Mouse (Mus musculus): ENCODE results near the gene St8sia1.
"Not testable (repeated sequence)": the region's sequence is repeated elsewhere in the genome, so short reads cannot be mapped to it uniquely, and the experiment has no call there.

Gene St8sia1

GRCm38 (mm10) chr6:142964076-142964530 is at the start of gene St8sia1:
TSS of gene St8sia1 (minus strand) at chr6:142964452.
- DNase-seq (ENCODE audit: low read depth, low spot score) = no peak

DNA sequence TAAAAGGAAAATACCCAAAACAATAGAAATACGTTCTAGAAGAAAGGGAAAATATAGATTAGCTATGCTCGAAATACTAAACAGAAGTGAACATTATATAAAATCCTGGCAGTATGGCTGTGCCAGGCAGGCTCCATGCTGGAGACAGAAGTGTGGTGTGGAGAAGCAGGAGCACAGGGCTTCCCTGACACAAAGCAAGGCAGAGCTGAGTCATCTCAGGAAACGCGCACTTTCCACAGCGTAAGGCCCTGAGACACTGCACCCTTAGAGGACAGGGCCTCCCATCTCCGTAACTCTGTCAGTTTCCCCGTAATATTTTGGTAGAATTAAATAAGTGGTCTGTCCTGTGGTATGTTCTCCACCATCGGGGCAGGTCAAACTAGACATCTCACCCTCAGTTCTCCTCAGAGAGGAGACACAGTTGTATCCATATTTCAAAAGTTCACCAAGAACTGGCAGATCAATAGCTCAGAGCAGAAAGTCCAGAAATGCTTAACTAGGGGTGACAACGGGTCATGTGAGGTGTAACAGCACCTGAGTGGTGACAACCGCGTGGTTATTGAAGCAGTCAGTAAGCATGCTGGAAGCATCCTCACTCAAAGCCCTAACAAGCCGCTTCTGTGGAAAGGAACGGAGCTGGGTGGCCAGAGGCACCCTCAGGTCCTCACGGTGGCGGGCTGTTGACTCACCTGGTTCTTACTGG is 48.4 kb upstream of the St8sia1 start:
- no peak for DNase-seq (ENCODE audit: low read depth, low spot score)

GRCm38 (mm10) chr6:143008865-143009264 is 44.6 kb upstream of the St8sia1 start:
- DNase-seq (ENCODE audit: low read depth, low spot score) = no peak

GRCm38 (mm10) chr6:143005209-143005608 is 41.0 kb upstream of the St8sia1 start:
- not testable (repeated sequence) for DNase-seq (ENCODE audit: low read depth, low spot score)

- DNase-seq (ENCODE audit: low read depth, low spot score) = no peak
Measured at GRCm38 (mm10) chr6:143004801-143005200, 40.5 kb upstream of the St8sia1 start.

DNA sequence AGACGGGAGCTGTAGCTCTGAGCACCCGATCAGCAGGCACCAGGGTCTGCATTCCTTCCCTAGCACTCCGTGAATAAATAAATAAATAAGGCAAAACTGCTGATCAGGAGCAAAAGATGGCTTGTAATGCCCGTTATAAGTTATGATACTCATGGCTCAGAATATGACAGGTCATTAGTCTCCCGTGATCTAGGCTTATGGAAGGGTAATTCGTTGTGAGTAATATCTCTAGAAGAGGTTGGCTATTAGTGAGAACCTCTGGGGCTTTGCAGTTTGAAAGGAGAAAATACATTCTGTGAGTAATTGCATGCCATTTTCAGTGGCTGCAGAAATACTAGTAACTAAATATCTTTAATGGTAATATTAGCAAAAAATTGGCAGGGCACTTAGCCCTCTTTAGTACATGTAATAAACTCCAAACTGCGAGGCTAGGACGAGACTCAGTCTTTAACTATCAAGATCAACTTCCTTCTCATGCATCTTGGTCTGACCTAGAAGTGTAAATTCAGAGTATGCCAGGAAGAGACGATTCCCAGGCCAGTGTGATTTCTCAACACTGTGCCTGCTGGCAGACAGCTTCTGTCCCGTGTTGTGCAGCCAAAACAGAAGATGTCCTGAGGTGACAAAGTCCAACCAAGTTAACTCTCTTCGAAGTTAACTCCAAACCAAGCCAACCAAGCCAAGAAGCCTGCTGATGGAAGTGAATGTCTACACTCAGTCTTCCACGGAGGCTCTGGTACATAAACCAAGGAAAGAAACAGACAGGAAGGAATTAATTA is 34.2 kb upstream of the St8sia1 start:
- DNase-seq (ENCODE audit: low read depth, low spot score) = no peak

DNA sequence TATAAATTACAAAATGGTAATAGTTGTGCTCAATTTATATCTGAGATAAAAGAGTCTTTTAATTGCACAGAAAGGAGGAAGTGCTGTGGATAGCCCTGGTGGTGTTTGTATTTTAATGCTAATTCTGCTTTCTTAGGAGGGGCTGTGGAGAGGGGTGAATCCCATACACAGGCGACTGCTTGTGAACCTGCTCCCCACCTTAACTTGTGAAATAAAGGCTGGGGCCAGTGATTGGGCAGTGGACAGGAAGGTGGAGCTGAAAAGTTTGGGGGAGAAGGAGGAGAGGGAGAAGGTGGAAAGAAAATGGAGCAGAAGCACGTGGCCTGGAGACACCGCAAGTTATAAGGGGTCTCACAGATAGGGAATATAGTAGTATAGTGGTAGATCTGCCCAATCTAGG is 32.6 kb upstream of the St8sia1 start:
- no peak for DNase-seq (ENCODE audit: low read depth, low spot score)

DNA sequence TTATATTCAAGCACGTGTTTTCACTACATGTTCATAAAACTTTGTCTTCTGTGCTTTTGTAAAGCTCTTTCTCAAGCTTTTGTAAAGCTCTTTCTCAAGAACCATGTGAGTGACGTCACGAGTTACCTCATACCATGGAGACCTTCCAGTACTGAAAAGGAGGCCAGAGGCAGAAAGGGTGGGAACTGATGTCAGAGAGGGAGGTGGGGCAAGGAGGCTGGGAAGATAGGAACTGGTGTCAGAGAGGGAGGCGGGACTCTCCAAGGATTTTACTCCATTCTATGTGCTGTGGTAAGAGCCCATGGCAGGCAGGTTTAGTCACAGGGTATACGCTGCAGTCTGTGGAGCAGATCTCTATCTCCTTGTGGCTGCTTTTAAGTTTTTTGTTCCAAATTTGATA is 31.3 kb upstream of the St8sia1 start:
- no peak for DNase-seq (ENCODE audit: low read depth, low spot score)

- DNase-seq (ENCODE audit: low read depth, low spot score) = no peak
Measured at GRCm38 (mm10) chr6:142994821-142995220, 30.6 kb upstream of the St8sia1 start.

DNA sequence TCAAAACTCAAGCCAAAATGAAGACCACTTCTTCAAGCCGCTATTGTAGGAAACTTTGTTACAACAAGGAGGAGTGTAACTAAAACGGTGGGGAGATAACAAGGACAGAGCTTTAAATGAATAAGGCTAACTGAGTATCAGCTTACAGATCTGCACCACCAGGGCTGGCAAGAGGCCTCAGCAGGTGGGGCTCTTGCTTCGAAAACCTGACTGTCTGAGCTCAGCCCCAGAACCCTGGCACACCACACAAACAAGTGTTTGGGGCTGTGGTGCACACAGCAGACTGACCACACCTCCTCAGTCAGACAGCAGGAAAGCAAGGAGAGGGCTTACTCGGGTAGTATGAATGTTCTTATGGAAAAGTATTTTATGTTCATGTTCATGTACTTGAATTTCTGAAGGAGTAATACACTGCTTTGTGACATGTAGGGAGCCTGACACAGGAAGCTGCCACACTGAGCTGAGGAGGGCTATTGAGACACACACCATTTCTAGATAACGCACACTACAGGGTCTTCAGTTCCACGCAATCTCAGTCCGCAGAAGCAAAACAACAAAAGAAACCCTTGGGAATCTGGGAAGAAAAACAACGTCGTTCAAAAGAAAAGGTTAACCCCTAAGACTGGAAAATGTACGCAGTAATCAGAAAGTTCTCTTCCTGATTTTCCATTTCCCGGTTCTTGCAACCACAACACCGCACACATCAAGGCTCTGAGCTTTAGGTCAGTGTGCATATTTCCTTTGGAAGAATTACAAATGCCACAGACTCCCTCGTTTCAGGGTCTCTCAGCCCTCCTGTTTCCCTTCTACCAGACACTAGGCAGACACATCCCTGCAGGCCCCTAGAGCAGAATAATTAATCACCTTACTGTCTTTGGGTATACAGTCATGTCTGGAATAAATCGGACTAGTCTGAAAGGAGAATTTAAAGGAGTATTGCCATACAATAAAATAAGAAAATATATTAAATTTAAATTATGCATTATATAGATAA is 29.8 kb upstream of the St8sia1 start:
- DNase-seq (ENCODE audit: low read depth, low spot score) = no peak

DNA sequence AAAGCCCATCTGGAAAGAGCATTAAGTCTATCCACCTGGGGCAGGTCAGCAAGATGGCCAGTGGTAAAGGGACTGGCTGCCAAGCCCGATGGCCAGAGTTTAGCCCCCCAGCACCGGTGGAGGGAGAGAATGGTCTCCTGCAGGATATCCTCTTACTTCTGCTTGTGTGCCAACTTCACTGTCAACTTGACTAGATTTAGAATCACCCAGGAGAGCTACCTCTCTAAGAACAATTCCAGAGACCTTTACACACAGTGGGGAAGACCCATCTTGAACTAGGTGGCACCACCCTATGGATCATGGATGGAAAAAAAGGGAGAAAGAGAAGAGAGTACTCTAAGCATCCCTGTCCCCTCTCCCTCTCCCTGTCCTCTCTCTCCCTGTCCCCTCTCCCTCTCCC is 28.7 kb upstream of the St8sia1 start:
- DNase-seq (ENCODE audit: low read depth, low spot score) = no peak

- no peak for DNase-seq (ENCODE audit: low read depth, low spot score)
Measured at GRCm38 (mm10) chr6:142992099-142992498, 27.8 kb upstream of the St8sia1 start.

GRCm38 (mm10) chr6:142991391-142992059 is 27.3 kb upstream of the St8sia1 start:
- no peak for DNase-seq (ENCODE audit: low read depth, low spot score)

GRCm38 (mm10) chr6:142990516-142990915 is 26.3 kb upstream of the St8sia1 start:
- DNase-seq (ENCODE audit: low read depth, low spot score) = no peak

DNA sequence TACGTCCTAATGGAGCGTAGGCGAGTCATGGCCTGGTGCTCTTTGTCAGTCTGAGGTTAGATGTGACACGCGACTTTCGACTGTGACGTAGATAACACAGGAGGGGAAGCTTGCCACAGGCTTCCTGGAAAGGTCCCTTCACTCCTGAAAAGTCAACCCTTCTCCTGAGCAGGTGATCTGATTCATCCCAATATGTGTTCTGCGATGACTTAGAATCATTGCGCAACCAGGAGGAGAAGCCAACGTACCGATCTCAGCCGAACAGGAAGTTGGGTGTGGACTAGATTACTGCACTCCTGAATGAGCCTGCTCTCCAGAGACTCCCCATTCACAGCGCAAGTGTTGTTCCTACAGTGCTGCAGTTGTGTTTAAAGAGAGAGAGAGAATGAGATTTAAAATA is 25.2 kb upstream of the St8sia1 start:
- DNase-seq (ENCODE audit: low read depth, low spot score) = no peak

GRCm38 (mm10) chr6:142988753-142989152 is 24.5 kb upstream of the St8sia1 start:
- no peak for DNase-seq (ENCODE audit: low read depth, low spot score)

GRCm38 (mm10) chr6:142988231-142988630 is 24.0 kb upstream of the St8sia1 start:
- no peak for DNase-seq (ENCODE audit: low read depth, low spot score)

DNA sequence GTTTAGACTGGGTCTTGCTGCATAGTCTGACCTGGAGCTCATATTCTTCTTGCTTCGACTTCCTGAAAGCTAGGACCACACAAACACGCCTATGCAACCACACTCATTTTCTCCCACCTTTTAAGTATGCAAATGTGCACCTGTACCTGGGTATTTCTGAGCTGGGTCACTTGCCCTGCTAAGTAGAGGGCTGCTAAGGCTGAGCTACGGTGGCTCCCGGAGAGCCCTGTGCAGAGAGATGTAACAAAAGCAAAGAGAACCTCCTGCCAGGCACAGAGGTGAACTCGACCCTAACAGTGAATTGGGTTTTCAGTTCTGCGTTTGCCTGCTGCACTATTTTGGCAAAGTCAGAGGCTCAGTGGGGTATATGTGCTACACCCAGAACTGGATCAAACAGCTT is 23.4 kb upstream of the St8sia1 start:
- no peak for DNase-seq (ENCODE audit: low read depth, low spot score)

DNA sequence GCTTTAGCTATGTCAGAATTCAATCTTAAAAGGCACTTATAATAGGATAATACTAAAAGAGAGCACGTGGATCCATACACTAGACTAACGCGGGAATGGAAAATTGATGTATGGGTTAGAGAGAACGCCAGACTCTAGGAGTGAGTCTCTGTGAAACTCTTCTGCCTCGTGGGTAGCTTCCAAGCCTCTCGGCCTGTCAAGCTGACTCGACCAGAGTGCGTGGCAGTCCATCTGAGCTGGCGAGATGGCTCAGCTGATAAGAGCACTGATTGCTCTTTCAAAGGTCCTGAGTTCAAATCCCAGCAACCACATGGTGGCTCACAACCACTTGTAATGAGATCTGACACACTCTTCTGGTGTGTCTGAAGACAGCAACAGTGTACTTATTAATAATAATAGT is 22.5 kb upstream of the St8sia1 start:
- DNase-seq (ENCODE audit: low read depth, low spot score) = not testable (repeated sequence)

GRCm38 (mm10) chr6:142985561-142986238 is 21.4 kb upstream of the St8sia1 start:
- not testable (repeated sequence) for DNase-seq (ENCODE audit: low read depth, low spot score)
